Mouse (Mus musculus) neutrophil, adult 59 days (primary cell): ENCODE data around the gene Prrxl1. TPM values are rescaled to one million over a fixed set of nuclear protein-coding genes. Genes with fewer than 3 reads are reported as not detected.

Experiments
- total RNA-seq, 2 experiments: library from RNA; stranded (reverse); gene quantifications; 1 replicate in 1 of 2; 2 replicates in 1 of 2; pipeline ENCODE4 v1.2.4; 2023

The Prrxl1 gene
- not detected for total RNA-seq

DNA sequence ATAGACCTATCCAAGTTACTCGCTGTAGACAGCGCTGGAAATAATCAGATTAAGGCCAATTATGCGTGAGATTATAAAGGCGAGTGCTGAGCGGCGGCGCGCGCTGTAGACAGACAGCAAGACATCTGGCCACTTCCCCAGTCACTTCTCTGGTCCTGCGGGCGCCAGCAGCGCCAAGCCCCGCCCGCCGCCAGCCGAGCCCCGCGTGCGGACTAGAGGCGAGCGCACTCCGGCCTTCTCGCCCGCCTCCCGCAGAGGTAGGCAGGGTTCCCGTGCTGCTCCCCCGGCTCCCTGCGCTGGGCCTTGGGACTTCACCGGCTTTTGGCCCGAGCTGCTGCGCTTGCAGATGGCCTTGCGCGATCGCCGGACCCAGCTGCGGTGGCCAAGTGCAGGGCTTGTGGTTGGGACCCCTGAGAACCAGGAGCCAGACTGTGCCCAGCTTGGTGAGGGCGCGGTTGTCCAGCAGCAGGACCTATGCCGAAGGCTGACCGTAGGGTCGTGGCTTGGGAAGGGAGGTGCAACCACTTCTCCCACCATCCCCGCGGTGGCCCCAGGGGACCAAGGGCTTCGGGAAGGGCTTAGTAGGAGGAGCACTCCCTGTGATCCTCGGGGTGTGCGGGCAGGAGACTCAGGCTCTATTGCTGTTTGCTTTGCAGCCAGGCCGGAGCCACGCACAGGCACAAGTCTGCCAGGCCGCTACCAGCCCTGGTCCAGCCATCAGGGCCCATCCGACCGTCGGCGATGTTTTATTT lies at the start of gene Prrxl1:
TSS of gene Prrxl1 (plus strand) at position 118 of the 752 bp plus-strand sequence.

DNA sequence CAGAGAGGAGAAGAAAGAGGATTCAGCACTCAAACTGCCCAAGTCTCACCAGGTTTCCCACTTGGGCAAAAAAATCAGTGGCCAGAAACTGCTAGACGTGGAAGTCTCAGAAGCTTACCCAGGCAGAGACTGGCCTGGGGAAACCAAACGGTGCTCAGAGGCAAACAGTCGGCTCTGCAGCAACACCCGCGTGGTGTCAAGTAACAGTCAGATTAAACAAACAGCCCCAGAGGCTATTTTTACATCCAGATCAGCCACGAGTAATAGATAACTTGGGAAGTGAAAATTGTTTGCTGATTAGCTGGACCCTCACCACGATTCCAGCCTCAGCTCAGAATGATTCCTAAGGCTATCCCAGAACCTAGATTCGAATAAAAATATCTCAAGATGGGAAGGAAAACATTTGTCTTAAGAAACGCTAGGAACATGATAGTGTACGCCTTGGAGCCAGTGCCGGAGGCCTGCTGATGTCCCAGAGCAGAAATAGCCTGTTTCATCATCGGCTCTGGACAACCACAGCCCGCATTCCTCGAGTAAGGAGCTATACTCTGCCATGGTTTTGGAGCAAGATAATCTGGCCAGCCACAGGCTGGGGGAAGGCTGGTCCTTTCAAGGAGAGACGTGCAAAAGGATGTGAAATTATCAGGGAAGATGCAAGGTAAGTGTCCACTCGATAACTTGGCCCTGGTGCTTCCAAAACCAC lies 86.1 kb downstream of the Prrxl1 start, which contains the start of gene 3425401B19Rik:
TSS of gene 3425401B19Rik (minus strand) at position 170 of the 703 bp plus-strand sequence.

Other genes starting within 250 kb of the Prrxl1 start
- not detected for gene 1700024G13Rik, start 211.0 kb upstream of the Prrxl1 start, total RNA-seq
- not detected for gene Slc18a3, start 134.6 kb upstream of the Prrxl1 start, total RNA-seq
- not detected for gene Chat, start 133.4 kb upstream of the Prrxl1 start, total RNA-seq
- 1 to 10 TPM; 7.7 to 9.3 TPM for gene Ercc6, start 85.9 kb upstream of the Prrxl1 start, total RNA-seq
- gene 3425401B19Rik, start 85.9 kb downstream of the Prrxl1 start, total RNA-seq, result not detected
- 1 to 10 TPM; 3.3 to 5.6 TPM for gene Tmem273, start 186.6 kb downstream of the Prrxl1 start, total RNA-seq
- not detected for gene Fam170b, start 234.6 kb downstream of the Prrxl1 start, total RNA-seq